Mouse (Mus musculus): ENCODE measurements around the gene Ccnd2.

Gene Ccnd2

DNA sequence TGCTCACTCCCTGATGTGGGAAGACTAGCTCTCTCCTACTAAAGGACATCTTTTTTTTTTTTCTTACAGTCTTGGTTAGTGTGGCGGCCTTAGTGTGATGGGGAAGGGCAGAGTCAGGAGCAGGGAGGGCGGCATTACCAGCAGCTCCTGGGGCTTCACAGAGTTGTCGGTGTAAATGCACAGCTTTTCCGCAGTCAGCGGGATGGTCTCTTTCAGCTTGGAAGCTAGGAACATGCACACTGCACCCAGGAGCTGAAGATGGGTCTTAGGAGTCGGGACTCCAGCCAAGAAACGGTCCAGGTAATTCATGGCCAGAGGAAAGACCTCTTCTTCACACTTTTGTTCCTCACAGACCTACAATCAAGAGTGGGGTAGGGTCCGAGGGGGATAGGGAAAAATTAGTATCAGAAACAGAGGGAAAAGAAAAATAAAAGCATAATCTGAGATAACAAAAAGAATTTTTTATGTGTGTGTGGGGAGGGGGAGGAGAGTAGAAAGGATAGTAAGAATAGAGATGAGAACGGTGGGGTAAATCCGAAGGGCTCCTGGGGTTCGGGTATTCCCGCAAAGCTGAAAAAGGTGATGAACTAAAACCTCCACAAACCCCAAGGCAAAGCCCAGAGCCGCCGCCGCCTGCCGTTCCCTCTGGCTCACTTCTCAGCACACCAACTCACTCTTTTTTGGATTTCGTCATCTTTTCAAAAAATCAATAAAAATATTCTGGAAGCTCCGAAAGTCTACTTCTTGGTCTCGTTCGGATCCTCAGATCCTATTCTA, 3.3 kb downstream of the Ccnd2 start:
- no peak for DNase-seq (ENCODE audit: low read depth)

DNA sequence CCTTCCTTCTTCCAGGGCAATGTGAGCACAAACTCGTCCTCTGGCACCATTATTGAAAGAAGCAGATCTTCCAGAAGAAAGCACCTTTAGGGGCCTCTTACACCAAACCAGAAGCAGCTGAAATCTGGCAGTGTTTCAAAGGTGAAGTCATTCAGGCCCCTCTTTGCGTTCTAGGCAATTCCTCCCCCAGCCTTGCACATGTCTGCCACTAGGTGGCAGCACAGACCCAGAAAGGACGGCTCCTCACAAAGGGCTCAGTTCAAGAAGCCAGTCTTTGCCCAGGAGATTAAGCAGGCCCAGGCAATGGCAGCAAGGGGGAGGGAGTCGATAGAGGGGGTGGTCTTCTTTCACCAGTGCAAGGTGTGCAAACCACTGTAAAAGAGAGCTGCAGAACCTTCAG, 4.3 kb downstream of the Ccnd2 start:
- peak; percentile 75 for DNase-seq (ENCODE audit: low read depth)

DNA sequence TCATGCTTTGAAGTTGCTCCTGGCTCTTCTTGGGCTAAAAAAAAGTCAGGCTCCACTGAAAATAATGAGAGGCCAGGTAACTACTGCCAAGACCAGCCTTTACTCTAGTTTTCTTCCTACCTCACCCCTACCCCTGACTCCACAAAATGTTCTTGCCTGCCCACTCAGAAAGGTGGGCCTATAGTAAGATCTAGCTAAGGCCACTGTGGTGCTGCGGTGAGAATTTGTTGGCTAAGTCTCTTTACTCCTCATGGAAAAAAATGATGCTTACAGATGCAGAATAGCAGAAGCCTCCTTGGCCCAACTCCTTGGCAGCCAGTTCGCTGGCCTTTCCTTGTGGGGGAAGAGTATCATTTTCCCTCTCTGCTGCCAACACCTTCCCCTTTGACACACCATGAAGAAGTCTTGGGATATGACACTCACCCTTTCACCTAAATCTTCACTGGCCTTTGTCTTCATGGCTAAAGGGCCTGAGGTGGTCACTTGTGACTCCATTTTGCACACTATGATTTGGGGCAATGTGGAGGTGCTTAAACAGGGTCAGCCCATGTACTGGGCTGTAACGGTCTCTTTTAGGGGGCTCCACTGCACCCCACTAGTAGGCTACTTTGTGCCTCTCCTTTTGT, 5.6 kb downstream of the Ccnd2 start:
- no peak for DNase-seq (ENCODE audit: low read depth)

DNA sequence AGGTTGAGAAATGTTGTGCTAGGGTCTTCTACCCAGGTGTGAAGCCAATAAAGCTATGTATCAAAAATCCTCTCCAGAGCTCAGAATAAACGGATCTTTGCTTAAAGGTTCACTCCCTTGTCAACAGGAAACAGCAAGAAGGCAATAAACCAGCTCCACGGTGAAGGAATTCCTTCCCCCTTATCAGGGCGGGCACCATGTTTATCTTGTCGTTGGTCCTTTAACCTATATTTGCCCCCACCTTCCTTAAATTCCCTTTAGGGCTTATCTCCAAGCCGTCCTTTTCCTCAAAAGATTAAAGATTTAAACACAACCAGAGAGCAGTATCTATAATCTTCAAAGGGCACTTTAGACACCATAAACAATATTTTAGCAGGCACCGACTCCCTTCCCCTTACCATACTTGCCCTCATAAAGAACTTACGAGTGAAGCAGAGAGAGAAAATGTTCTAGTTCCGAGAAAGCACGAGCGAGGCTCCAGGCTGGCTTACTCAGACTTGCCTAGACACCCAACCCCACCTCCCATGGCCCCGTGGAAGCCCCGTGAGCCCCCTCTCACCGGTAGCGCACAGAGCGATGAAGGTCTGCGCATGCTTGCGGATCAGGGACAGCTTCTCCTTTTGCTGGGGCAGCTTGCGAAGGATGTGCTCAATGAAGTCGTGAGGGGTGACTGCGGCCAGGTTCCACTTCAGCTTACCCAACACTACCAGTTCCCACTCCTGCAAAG, 6.4 kb downstream of the Ccnd2 start:
- no peak for DNase-seq (ENCODE audit: low read depth)

DNA sequence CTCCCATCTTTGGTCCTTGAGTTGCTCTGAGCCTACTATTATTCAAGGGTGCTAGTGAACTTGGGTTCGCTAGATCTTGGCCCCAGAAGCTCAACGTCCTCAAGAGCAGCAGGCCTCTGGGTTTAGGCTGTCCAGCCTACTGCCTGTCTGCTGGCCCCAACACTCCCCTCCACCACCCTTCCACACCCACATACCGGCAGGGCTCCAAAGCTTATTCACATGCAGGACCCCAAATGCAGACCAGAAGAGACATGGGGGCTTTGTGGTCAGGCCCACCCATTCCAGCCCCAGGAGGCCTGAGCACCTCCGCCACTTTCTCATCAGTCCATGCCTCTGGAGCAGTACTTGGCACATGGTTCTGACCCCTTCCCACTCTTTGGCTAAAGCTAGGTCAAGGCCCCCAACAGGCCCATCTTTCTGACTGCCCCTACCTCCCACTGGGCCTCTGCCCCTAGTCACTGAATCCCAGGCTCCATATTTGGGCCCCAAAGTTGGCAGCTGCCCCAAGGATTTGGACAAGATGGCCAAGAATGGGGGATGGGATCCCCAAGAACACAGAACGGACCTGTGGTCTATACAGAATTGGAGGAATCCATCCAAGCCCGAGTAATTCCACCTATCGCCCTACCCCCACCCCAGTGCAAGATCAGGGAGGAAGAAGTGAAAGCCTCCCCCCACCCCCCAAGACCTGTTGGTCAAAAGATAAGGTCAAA, 8.3 kb downstream of the Ccnd2 start:
- no peak for DNase-seq (ENCODE audit: low read depth)

DNA sequence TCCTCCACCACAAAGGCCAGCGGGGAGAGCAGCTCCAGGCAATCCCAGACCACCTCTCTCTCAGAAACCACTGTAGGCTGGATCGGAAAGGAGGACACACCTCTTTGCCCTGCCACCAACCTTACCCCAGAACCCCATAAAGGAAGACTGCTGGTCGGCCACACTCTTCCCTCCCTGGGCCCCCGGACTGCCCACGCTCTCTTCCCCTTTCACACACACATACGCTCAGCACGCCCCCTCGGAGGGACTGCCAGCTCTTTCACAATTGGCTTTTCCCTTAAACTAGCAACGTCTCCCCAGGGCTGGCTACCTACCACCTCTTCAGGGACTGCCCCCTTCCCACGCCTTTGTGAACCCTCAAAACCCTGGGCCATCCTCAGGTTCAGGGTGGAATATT, 8.9 kb downstream of the Ccnd2 start:
- DNase-seq (ENCODE audit: low read depth) = no peak

DNA sequence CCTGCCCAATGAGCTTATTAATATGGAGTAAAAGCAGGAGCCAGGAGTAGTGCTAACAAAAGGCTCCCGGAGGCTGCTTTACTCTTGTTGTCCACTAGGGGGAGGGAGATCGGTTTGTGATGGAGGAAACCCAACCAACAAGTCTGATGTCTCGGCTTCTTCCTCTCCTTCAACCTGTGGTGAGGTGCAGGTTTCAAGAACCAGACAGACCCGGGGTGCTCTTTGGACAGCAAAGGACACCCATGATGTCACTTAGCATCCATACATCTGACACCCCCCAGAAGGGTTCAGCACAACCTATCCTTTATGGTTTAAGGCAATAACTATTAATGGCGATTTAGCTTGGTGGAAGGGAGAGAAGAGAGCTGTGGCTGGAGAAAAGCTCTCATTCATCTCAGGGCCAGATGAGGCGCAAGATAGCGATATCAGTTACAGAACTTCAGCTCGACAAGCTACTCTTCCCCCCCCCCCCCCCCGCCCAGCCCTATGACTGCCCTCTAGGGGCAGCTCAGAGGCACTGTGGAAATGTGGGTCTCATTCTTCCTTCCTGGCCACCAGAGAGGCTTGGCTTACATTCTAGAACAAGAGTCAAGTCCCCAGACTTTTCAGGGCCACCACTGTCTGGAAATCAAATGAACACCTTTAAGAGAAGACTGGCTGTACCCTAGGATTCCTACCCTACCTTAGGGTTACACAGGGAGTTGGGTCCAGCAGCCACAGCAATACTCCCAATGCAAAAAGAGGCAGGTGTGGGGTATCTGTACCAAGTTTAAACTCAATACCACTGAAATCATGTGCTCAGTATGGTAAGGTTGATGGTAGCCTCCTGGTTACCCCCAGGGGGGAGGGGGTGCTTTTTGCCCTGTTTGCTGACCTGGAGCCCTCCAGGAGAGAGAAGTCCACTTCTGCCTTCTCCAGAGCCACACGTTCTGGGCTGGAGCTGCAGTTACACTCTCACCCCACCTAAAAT, 9.6 kb downstream of the Ccnd2 start:
- DNase-seq (ENCODE audit: low read depth) = peak; percentile 68

DNA sequence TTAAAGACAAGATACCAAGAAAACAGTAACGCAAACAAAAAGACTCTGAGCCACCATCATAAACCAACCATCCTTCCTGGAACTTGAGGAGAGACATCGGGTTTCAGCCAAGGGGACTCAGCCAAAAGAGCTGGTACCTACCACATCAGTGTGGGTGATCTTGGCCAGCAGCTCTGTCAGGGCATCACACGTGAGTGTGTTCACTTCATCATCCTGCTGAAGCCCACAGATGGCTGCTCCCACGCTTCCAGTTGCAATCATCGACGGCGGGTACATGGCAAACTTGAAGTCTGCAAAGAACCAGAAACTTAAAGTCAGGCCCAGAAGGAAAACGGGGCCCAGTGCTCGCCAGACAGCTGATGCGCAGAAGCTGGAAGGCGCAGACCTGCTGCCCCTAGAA, 13.0 kb downstream of the Ccnd2 start:
- DNase-seq (ENCODE audit: low read depth) = no peak

DNA sequence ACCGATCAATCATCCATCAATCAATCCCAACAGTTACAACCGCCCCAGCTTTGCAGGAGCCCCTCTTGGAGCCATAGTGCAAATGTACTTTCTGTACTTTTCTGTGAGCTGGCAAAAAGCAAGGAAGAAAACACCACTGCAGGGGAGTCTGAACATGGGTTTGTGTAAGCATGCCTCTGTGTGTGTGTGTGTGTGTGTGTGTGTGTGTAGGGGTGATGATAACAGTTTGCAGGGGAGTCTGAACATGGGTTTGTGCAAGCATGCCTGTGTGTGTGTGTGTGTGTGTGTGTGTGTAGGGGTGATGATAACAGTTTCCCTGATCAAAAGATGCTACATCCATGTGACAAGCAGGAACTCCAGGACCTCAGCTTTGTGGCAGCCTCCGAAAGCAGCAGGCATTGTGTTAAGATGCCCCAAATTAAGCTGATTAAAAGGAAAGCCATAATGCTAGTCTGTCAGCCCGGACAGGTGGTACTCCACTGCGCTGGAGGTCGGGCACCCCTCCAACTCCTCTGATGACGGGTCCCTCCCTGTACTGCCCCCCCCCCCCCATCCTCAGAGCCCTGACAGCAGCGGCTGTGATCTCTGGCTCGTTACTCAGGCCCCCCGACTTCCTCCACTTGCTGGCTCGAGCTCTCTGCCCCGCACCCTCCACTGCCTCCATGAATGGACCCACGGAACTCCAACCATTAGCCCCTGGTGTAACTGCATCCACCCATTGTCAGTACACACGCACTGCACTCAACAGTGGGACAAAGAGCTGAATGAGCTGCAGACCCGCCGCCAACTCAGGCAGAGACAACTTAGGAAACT, 18.4 kb downstream of the Ccnd2 start:
- no peak for DNase-seq (ENCODE audit: low read depth)

DNA sequence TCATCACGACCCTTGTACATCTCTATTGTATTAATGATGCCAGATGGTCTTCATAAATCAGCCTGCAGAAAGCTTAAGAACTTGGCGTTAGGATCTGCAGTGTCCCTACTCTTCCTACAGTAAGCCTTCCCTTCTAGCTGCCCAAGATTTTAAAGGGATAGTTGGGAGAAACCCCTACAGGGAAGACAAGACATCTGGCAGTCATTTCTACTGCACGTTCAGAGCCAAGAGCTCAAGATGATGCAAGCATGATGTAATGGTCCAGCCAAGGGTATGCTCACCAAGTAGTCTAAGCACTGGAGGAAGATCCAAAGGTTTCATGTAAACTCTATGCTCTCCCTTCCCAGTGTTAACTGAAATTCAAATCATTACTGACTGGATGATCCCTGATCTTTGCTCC, 19.3 kb downstream of the Ccnd2 start:
- DNase-seq (ENCODE audit: low read depth) = no peak

DNA sequence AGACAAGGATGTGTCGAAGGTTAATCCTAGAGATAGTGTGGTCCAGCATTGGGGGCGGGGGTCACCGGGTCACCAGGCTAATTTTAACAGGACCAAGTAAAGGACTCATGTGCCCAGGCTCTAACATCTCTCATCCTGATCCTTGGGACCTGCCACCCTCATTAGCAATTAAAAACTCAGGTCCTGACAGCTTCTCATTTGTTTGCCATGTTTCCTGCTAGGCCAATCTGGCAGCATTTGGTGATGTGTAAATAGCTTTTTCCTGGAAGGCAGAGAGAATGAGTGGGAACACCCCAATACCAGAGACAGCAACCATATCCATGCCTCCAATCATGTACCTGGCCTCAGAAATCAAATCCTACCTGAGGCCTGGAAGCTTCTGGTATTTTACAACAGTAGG, 20.0 kb downstream of the Ccnd2 start:
- DNase-seq (ENCODE audit: low read depth) = no peak

DNA sequence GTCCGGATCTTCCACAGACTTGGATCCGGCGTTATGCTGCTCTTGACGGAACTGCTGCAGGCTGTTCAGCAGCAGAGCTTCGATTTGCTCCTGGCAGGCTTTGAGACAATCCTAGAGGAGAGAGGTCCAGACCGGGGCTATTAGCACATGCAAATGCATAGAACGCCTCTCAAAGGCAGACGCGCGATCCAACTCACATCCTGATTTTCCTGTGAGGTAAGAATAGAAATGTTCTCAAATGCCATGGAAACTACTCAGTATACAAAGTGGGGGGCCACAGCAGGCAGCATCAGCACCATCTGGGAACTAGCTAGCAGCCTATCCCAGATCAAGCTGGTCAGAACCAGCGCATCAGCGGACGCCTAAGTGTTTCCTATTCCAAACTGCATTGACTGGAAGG, 21.6 kb downstream of the Ccnd2 start:
- DNase-seq (ENCODE audit: low read depth) = no peak

DNA sequence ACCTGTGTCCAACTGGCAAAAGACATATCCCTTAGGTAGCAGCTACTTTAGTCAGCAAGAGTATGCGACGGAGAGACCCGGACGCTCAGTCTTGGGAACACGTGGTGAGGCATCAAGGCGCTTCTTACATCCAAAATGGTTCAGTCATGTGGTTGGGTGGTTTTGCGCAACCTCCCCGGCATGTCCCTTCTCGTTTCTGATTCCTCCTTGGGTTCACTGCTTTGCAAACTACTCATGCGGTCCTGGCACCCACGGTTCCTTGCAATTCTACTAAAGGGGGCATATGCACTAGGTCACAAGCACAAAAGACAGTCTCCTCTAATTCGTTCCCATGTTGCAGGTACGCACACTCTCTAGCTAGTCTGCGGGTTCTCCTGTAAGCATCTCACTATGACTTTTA, 22.3 kb downstream of the Ccnd2 start:
- DNase-seq (ENCODE audit: low read depth) = no peak

DNA sequence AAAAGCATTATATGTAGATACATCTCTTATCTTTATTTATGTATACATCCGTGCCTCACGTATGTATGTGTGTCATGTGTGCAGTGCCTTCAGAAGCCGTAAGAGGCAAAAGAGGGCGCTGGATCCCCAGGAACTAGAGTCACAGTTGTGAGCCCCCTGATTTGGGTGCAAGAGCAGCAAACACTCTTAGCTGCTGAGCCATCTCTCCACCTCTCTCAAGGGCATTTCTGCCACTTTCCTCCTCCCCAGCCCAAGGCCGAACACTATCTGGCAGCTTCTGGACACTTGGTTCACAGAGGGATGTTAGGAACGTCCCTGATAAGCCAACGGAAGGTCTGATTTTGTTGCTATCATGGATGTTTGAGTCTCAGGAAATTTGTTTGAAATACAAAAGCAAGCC, 28.5 kb downstream of the Ccnd2 start:
- DNase-seq (ENCODE audit: low read depth) = no peak

DNA sequence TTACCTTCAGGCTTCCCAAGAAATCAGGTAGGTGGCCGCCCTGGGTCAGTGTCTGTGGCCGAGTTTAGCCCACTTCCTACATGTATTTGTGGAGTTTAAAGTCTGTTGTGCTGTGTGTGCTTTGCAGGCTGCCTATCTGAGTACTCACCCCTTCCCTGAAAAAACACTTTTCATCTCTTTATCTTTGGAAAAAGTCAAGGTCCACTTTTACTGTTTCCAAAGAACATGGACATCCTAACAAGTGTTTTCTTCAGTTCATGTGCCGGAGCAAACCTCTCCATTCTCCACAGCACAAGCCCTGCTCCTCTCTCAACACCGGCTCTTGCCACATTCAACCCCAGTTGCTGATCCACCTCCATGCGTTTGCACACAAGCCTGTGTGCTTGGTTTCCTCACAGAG, 29.0 kb downstream of the Ccnd2 start:
- no peak for DNase-seq (ENCODE audit: low read depth)

DNA sequence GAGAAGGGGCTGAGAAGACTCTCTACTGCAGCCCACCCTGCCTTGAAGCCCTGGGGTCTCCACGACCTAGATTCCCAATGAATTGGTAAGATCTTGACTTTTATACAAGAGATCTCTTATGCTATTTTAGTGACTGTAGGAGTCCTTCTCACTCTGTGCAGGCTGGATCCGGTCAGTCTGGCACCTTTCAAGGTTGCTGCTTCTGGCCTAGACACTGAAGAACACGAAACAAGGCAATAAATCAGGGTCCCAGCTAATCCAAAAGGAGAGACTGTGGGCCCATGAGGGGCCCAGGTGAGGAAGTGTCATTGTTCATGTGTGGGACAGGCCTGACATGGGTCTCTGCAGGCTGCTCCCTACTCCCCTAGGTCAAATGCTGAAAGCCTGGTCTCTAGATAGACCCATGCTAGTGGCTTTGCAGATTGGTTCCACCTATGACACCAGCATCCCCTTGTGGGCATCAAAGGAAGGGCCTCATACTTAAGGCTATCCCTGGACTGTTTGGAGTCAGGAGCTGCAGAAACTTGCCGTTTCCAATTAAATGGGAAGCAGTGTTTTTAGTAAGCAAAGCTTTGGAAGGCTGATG, 29.7 kb downstream of the Ccnd2 start:
- no peak for DNase-seq (ENCODE audit: low read depth)

DNA sequence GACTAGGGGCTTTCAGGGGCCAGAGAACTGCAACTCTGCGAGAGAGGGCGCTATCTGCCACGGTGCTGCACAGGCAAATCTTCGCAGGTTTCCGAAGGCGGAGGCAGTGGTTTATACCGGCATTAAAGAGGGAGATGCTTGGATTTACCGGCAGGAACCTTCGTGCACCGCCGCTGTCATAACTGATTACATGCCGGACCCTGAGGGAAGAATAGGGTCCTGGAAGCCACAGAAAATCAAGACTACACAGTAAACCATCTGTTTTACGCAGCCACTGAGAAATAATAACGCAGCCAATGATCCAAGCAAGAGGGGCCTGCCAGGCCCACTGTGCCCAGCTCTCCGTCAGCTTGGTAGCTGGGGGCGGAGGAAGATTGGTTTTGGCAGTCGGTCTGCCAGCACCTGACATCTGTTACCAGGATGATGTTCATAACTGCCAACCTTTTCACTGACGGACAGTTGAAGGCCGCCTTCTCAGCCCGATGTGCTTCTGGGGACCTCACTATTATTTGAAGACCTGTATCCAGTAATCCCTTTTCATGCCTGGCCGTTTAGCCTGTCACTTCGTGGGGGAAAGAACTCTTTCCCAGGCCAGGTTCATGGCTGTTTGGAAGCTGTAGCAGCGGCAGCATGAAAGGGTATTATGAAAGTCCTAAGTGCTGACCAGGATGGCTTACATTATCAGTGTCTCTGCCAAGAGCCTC, 37.1 kb downstream of the Ccnd2 start:
- no peak for DNase-seq (ENCODE audit: low read depth)

DNA sequence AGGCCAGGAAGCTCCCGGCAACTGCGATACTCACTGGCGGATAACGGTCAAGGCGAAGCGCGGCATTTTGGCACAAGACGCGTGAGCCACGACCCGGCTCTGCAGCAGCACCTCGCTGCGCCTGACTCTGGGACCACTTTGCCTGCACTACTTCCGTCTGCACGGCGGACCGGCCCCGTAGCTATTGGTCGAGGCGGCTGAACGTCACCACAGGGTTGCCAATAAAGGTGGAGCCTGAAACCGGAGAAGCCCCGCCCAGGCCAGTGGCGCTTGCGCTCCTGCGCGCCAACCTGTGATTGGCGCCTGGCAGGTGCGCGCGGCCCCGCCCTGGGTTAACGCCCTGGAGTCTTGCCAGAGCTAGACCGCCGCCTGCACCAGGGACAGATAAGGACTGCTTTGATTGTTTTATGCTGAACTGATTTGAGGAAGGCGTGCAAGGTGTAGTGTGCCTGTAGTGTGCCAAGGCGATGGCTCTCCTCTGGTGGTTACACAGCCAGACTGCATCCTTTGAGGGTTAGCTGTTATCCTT, 42.5 kb downstream of the Ccnd2 start, which contains the start of gene Tigar:
Gene Tigar (minus strand): TSS at position 156 of the 529 bp plus-strand sequence.
- peak; percentile 66 for DNase-seq (ENCODE audit: low read depth)

DNA sequence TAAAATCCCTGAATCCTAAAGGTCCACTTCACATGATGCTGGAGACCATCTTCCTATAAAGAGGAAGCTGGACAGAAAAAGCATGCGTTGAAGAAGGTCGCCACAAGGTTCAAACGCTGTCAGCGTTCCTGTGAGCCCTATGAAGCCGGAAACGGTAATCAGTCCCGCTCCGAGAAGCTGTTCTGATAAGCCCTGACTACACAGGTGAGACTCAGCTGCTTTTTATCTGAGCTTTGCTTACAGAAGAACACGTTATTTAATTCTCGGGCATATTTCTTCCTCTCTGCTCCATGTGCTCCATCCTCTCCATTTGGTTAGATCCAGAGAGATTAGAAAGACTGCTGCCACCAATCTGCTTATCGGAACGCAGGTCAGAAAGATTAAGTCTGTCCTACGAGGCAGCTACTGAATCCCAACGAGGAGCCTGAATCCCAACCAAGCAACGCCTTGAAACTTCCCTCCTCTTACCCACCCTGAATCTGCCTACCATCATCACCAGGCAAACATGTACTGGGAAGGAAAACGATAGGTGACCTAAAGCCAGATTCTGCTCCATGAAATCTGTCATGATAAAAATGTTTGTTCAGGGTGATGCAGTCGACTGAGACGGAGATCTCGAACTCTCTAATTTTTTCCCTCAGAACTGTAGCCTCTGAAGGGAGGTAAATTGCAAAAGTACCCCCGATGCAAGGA, 43.5 kb downstream of the Ccnd2 start:
- no peak for DNase-seq (ENCODE audit: low read depth)

Measured in c-Kit-positive CD71-positive TER-119-negative erythroid progenitor cells, embryonic 14.5 days (primary cell).